Mouse (Mus musculus) G1E (cell line): ENCODE data around the gene Lrrc47.

Experiments used
- CTCF ChIP-seq: IDR thresholded peaks from 2 replicates; pipeline ENCODE4 v1.5.1; 2012; ENCODE audit warnings: low read depth, low read length, inconsistent platforms, mixed read lengths
- GATA1 ChIP-seq: IDR thresholded peaks from 2 replicates; pipeline ENCODE4 v1.6.1; 2012; ENCODE audit warnings: borderline replicate concordance, low read length, inconsistent platforms, mixed read lengths
- POLR2AphosphoS5 ChIP-seq: IDR thresholded peaks from 2 replicates; pipeline ENCODE4 v1.6.1; 2012; ENCODE audit warnings: low read depth, low read length, inconsistent platforms; ENCODE audit not compliant: insufficient replicate concordance
- TAL1 ChIP-seq: conservative IDR thresholded peaks from 2 replicates; pipeline ENCODE4 v1.6.1; 2012; ENCODE audit warnings: low read depth, low read length, inconsistent platforms, mixed read lengths

- no peak for TF ChIP-seq CTCF
- TF ChIP-seq POLR2AphosphoS5, result no peak
- TF ChIP-seq TAL1, result no peak
- TF ChIP-seq GATA1, result no peak
These were observed 11.3 kb downstream of the Lrrc47 start for GRCm38 (mm10) chr4:154022844-154023243.
